Mouse (Mus musculus) midbrain, embryonic 10.5 days (tissue): ENCODE measurements at regions not wholly inside any gene's neighbourhood (a gene's known extent, or its start where the extent isn't known, plus 50 kb on each side); places are given as distances from the start of the nearest gene placed in this dataset.

Source experiments
- DNase-seq: peaks from one replicate; pipeline ENCODE4 v3.0.0-alpha.2; 2017; ENCODE audit warnings: low spot score
- H3K27ac ChIP-seq: fragments of 300-500 bp; sonication (generic); replicated peaks from 2 replicates; pipeline ENCODE4 v1.5.1; 2016; ENCODE audit warnings: mild to moderate bottlenecking
- H3K27me3 ChIP-seq: fragments of 300-500 bp; sonication (generic); 2 replicates; pipeline ENCODE4 v1.6.1; 2016; ENCODE audit warnings: low read depth, mild to moderate bottlenecking; ENCODE audit not compliant: poor library complexity, severe bottlenecking
- H3K36me3 ChIP-seq: fragments of 300-500 bp; sonication (generic); 2 replicates; pipeline ENCODE4 v1.6.1; 2016; ENCODE audit warnings: mild to moderate bottlenecking, moderate library complexity
- H3K4me1 ChIP-seq: fragments of 300-500 bp; sonication (generic); 2 replicates; pipeline ENCODE4 v1.6.1; 2016
- H3K4me3 ChIP-seq: fragments of 300-500 bp; sonication (generic); 2 replicates; pipeline ENCODE4 v1.5.1; 2016; ENCODE audit warnings: mild to moderate bottlenecking, moderate library complexity
- H3K9me3 ChIP-seq: fragments of 300-500 bp; sonication (generic); replicated peaks from 2 replicates; pipeline ENCODE4 v1.6.1; 2016; ENCODE audit warnings: mild to moderate bottlenecking
- WGBS: fragments of 180-500 bp; shearing (Covaris S2); methylation state at CpG from one replicate; pipeline ENCODE4 v1.1.7; 2016; 5-methylcytosine and 5-hydroxymethylcytosine counted together

DNA sequence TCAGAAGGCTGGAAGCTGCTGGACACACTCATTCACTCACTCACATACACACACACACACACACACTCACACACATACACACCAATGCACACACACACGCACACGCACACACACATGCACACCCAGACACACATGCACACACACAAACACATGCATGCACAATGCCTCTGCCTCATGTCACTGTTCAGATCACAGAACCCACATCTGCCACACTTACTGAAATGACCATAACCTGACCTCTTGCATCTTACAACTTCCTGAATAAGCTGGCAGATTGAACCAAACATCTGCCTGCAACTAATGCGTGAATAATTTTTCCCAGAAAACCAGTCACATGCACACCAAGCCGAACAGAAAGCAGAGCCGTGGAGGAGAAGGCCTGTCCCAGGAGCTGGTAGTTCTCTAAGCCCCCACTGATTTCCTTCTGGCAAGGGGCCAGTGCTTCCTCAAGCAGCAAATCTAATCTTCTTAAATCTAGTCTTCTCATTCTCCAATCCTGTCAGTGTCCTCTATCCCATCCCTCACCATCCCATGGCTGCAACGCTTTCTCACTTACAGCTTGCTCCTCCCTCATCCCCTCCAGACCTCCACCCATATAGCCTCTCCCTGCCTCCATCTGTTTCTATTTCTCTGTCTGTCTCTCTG is 51.1 kb upstream of the Mbnl2 start:
- Histone ChIP-seq H3K27me3 (no peaks in the 10 kb centered on the region), H3K4me3 (no peak overlapping the region), H3K27ac (no peak overlapping the region), H3K4me1 (peaks cover 14% of the 10 kb centered on the region), H3K9me3 (no peaks in the 10 kb centered on the region), H3K36me3 (no peaks in the 10 kb centered on the region)
- no peak for DNase-seq
- WGBS = 68% methylated on average over 6 of the region's 6 CpGs

DNA sequence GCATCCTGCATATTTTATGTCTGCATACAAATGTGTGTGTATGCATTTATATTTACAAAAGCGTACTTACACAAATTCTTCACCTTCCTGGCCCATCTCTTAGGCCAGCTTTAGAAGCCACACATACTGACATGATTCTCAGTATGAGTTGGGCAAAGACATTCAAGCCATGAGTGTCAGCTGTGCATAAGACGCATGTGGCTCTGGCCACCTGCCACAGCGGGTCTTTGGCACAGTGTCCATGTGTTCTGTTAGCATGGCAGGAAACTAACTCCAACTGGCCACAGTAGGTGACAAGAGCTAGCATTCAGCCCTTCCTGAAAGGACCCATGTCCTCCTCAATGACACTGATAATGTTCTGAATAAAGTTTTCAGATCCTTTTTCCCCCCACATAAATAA is 49.8 kb upstream of the Mbnl2 start:
- Histone ChIP-seq H3K4me3 (no peak overlapping the region), H3K9me3 (no peaks in the 10 kb centered on the region), H3K4me1 (peaks cover 14% of the 10 kb centered on the region), H3K36me3 (no peaks in the 10 kb centered on the region), H3K27ac (no peak overlapping the region), H3K27me3 (no peaks in the 10 kb centered on the region)
- whole genome bisulfite sequencing = 88% methylated on average over 3 of the region's 3 CpGs
- DNase-seq = no peak
